In genomic region chr12:13167116-13167515, GRCm38 (mm10) we compare ENCODE assay signal across 25 mouse cellular contexts.
DNase-seq lines count a peak whose midpoint lies in the region; ATAC-seq and TF ChIP-seq lines count a peak whose summit lies in the region.
"Had no signal": no experiment of that assay in that cellular context is flagged by ENCODE, and none has a peak within 500 bp of the region (broad histone marks: within the 10 kb centered on the region; RNA-seq: fewer than 3 reads in every experiment).

No protein-coding gene starts in this region.

- H3K36me3 ChIP-seq in hindbrain, embryonic 15.5 days, result no peaks in the 10 kb centered on the region
- no peaks in the 10 kb centered on the region for H3K36me3 ChIP-seq in hindbrain, embryonic 14.5 days (replicated peaks; ENCODE audit: control insufficient read depth, insufficient read depth)
- H3K36me3 ChIP-seq in stomach, postnatal 0 days (ENCODE audit: control insufficient read depth, insufficient read depth, low read length), result no peaks in the 10 kb centered on the region
- H3K36me3 ChIP-seq: heart, embryonic 15.5 days; liver, embryonic 12.5 days; lung, embryonic 15.5 days; neural tube, embryonic 15.5 days had no signal

- no peak overlapping the region for H3K4me3 ChIP-seq in hindbrain, embryonic 15.5 days
- H3K4me3 ChIP-seq in hindbrain, embryonic 14.5 days (replicated peaks; ENCODE audit: low read length), result no peak overlapping the region
- no peak overlapping the region for H3K4me3 ChIP-seq in stomach, postnatal 0 days (ENCODE audit: low read depth, low read length)
- H3K4me3 ChIP-seq: gastrocnemius, adult 2 months; heart, embryonic 15.5 days; liver, embryonic 12.5 days; lung, embryonic 15.5 days; myocyte; neural tube, embryonic 15.5 days had no signal

- H3K27ac ChIP-seq in hindbrain, embryonic 15.5 days (replicated peaks), result no peak overlapping the region
- no peak overlapping the region for H3K27ac ChIP-seq in hindbrain, embryonic 14.5 days
- H3K27ac ChIP-seq in stomach, postnatal 0 days (replicated peaks), result no peak overlapping the region
- H3K27ac ChIP-seq: gastrocnemius, adult 2 months; heart, embryonic 15.5 days; liver, embryonic 12.5 days; lung, embryonic 15.5 days; macrophage; neural tube, embryonic 15.5 days had no signal

- DNase-seq in hindbrain, embryonic 14.5 days (ENCODE audit: low spot score), result no peak
- DNase-seq in layer of hippocampus, adult 8-10 months (ENCODE audit: low spot score in 2 of 2), result peak; percentile 26 to 29
- no peak for DNase-seq in layer of hippocampus, postnatal 14 days (ENCODE audit: low spot score in 2 of 2)
- DNase-seq in layer of hippocampus, adult 9-11 months, result peak; percentile 47
- DNase-seq in left cerebral cortex, postnatal 36 days (ENCODE audit: low spot score in 2 of 2), result peak; percentile 56 to 57
- DNase-seq in stomach, postnatal 0 days (ENCODE audit: low spot score), result no peak
- DNase-seq in urinary bladder, adult 18-20 months (ENCODE audit: low spot score in 2 of 2), result no peak
- DNase-seq: adrenal gland, postnatal 14 days; cerebellum, adult 9-10 months; gastrocnemius, adult 2 months; heart, adult 18-20 months; kidney, postnatal 10 days; midbrain, embryonic 14.5 days; retina, postnatal 1 day; thymus, postnatal 36 days had no signal

- H3K9me3 ChIP-seq in hindbrain, embryonic 15.5 days, result no peaks in the 10 kb centered on the region
- no peaks in the 10 kb centered on the region for H3K9me3 ChIP-seq in hindbrain, embryonic 14.5 days (ENCODE audit: control insufficient read depth, low read length)
- H3K9me3 ChIP-seq in stomach, postnatal 0 days (ENCODE audit: control insufficient read depth, low read length), result no peaks in the 10 kb centered on the region
- H3K9me3 ChIP-seq: heart, embryonic 15.5 days; liver, embryonic 12.5 days; lung, embryonic 15.5 days; neural tube, embryonic 15.5 days had no signal

- no peak overlapping the region for H3K4me2 ChIP-seq in hindbrain, embryonic 15.5 days
- H3K4me2 ChIP-seq in hindbrain, embryonic 14.5 days (replicated peaks), result no peak overlapping the region
- no peak overlapping the region for H3K4me2 ChIP-seq in stomach, postnatal 0 days (replicated peaks; ENCODE audit: low read depth)
- H3K4me2 ChIP-seq: heart, embryonic 15.5 days; liver, embryonic 12.5 days; lung, embryonic 15.5 days; neural tube, embryonic 15.5 days had no signal

- H3K4me1 ChIP-seq in hindbrain, embryonic 15.5 days (replicated peaks), result no peaks in the 10 kb centered on the region
- no peaks in the 10 kb centered on the region for H3K4me1 ChIP-seq in hindbrain, embryonic 14.5 days (replicated peaks; ENCODE audit: control insufficient read depth, insufficient read depth, low read length)
- H3K4me1 ChIP-seq in stomach, postnatal 0 days (replicated peaks; ENCODE audit: control insufficient read depth, insufficient read depth), result no peaks in the 10 kb centered on the region
- H3K4me1 ChIP-seq: heart, embryonic 15.5 days; liver, embryonic 12.5 days; neural tube, embryonic 15.5 days had no signal

- TF ChIP-seq CTCF in stomach, postnatal 0 days (IDR thresholded peaks at IDR 0.05; ENCODE audit: low read depth), result no peak

- intact Hi-C loops in left cerebral cortex, postnatal 36 days (cut with DNase I), result no loop called here

- WGBS in hindbrain, embryonic 15.5 days, result 69% methylated on average over 5 of the region's 5 CpGs
- 80% methylated on average over 5 of the region's 5 CpGs for WGBS in hindbrain, embryonic 14.5 days
- 76% methylated on average over 5 of the region's 5 CpGs for WGBS in stomach, postnatal 0 days

- no peak overlapping the region for H3K9ac ChIP-seq in hindbrain, embryonic 15.5 days
- no peak overlapping the region for H3K9ac ChIP-seq in hindbrain, embryonic 14.5 days
- H3K9ac ChIP-seq in stomach, postnatal 0 days (ENCODE audit: low read length), result no peak overlapping the region
- H3K9ac ChIP-seq: heart, embryonic 15.5 days; liver, embryonic 12.5 days; lung, embryonic 15.5 days; neural tube, embryonic 15.5 days had no signal

- no peak for TF ChIP-seq EP300 in stomach, postnatal 0 days (optimal IDR thresholded peaks at IDR 0.05)

- 0 out of 2 replicates have a peak, but pooled peaks have one; percentile 42 for ATAC-seq in hindbrain, embryonic 15.5 days (ENCODE audit: low FRiP score, low read depth)
- no peak for ATAC-seq in hindbrain, embryonic 14.5 days (ENCODE audit: low FRiP score)
- ATAC-seq in stomach, postnatal 0 days (ENCODE audit: low FRiP score, low TSS enrichment), result no peak
- ATAC-seq: activated CD4-positive, CD25-positive, alpha-beta regulatory T cell, adult 4 months; intestine, embryonic 16.5 days; liver, embryonic 12.5 days; Patski had no signal

- no peaks in the 10 kb centered on the region for H3K27me3 ChIP-seq in hindbrain, embryonic 15.5 days
- H3K27me3 ChIP-seq in hindbrain, embryonic 14.5 days (ENCODE audit: control insufficient read depth, insufficient read depth, low read length), result no peaks in the 10 kb centered on the region
- no peaks in the 10 kb centered on the region for H3K27me3 ChIP-seq in stomach, postnatal 0 days (ENCODE audit: control insufficient read depth, insufficient read depth, low read length)
- H3K27me3 ChIP-seq: heart, embryonic 15.5 days; liver, embryonic 12.5 days; lung, embryonic 15.5 days; neural tube, embryonic 15.5 days; Patski had no signal

Comparison
In these comparisons a context has a peak if more than half of its experiments do, and no peak if none do; other contexts are left out.
1. DNase-seq: peak in layer of hippocampus, adult 8-10 months (2 of 2), layer of hippocampus, adult 9-11 months (single experiment) and left cerebral cortex, postnatal 36 days (2 of 2); none in hindbrain, embryonic 14.5 days (single experiment), layer of hippocampus, postnatal 14 days (0 of 2), stomach, postnatal 0 days (single experiment) and urinary bladder, adult 18-20 months (0 of 2).